Mouse (Mus musculus): Measurements from ENCODE around the gene Brsk2. TPM values are rescaled to one million over a fixed set of nuclear protein-coding genes. Genes with fewer than 3 reads are reported as not detected.
A peak's percentile ranks its signal among the peaks of the same experiment; 100 is the strongest.

Brsk2 gene
- polyA plus RNA-seq, 1 experiment from 2014 or later, result 26.5 TPM

DNA sequence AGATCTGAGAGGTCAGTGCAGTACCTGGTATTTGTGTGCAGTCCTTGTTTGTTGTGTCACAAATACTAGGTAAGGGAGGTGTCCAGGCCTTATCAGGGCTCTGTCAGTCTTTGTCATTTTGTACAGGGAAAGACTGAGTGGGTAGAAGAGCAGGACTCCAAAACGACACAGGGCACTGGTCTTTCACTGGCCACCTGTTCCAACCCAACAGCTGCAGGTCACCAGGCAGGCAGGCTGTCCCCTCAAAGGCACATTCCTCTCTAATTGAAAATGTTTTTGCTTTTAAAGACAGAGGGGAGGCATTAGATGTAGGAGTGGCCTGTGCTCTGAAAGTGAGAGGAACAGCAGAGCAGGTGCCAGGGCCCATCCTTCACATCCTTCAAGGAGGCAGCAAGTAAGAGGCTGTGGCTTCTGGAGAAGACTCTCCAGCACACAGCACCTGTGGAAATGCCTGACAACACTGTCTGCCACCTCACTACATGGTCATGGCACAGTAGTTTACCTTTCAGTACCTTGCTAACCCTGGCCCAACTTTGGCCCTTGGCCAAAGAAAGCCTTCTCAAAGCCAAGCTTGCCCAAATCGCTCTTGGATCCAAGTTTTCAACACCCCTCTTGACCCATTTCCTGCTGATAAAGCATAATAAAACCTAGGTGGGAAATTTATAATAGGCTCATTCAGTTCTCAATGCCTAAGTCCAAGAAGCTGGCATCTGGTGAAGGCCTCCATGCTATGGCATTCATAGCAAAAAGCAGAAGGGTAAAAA is 85.7 kb downstream of the Brsk2 start:
- H3K27ac ChIP-seq (ENCODE audit: low read length), result no peak overlapping the region
- no peaks in the 10 kb centered on the region for H3K27me3 ChIP-seq (replicated peaks; ENCODE audit: control insufficient read depth, insufficient read depth, low read length)
- H3K4me1 ChIP-seq (replicated peaks; ENCODE audit: control insufficient read depth, insufficient read depth, low read length), result 0 out of 2 replicates have a peak, but pooled peaks cover 2% of the 10 kb centered on the region
- WGBS, result 70% methylated on average over 2 of the region's 2 CpGs
- H3K4me3 ChIP-seq (replicated peaks; ENCODE audit: low read length), result no peak overlapping the region
- no peaks in the 10 kb centered on the region for H3K9me3 ChIP-seq (ENCODE audit: control insufficient read depth, low read length)
- H3K9ac ChIP-seq (replicated peaks; ENCODE audit: low read depth, low read length), result no peak overlapping the region
- no peak for ATAC-seq
- H3K4me2 ChIP-seq (ENCODE audit: low read length), result no peak overlapping the region
- no peaks in the 10 kb centered on the region for H3K36me3 ChIP-seq (ENCODE audit: control insufficient read depth, insufficient read depth)

DNA sequence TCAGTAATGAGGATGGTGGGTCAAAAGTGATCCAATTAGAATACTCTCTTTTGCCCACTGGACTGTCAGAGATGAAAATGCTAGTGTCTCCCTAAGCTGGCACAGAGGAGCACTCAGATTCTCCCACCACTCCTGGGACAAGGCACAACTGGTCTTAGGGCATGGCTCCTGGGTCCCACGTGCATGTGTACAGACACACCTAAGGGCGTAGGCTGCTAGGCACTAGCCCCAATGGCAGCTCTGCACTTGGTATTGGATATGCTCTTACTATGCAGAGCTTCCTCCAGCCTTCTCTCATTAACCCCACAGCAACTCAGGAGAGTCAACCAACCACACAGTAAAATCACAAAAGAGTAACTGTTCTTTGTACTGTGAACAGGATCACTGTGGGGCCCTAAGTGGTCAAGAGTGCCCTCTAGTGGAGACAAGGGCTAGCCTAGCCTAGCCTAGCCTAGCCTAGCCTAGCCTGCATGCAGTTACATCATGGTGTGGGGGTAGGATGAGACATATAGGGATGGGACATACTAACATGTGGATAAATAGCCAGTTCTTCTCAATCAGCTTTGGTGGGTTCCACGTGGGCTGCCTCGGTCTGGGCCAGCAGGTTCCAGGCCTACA is 88.1 kb downstream of the Brsk2 start:
- Histone ChIP-seq H3K36me3 (ENCODE audit: control insufficient read depth, insufficient read depth) (no peaks in the 10 kb centered on the region), H3K27ac (ENCODE audit: low read length) (no peak overlapping the region), H3K27me3 (replicated peaks; ENCODE audit: control insufficient read depth, insufficient read depth, low read length) (no peaks in the 10 kb centered on the region), H3K9ac (replicated peaks; ENCODE audit: low read depth, low read length) (no peak overlapping the region), H3K4me1 (replicated peaks; ENCODE audit: control insufficient read depth, insufficient read depth, low read length) (0 out of 2 replicates have a peak, but pooled peaks cover 2% of the 10 kb centered on the region), H3K4me3 (replicated peaks; ENCODE audit: low read length) (no peak overlapping the region), H3K9me3 (ENCODE audit: control insufficient read depth, low read length) (no peaks in the 10 kb centered on the region), H3K4me2 (ENCODE audit: low read length) (no peak overlapping the region)
- 71% methylated on average over 4 of the region's 4 CpGs for WGBS
- ATAC-seq, result peak; percentile 64; the same call in 1 of the 2 replicates

DNA sequence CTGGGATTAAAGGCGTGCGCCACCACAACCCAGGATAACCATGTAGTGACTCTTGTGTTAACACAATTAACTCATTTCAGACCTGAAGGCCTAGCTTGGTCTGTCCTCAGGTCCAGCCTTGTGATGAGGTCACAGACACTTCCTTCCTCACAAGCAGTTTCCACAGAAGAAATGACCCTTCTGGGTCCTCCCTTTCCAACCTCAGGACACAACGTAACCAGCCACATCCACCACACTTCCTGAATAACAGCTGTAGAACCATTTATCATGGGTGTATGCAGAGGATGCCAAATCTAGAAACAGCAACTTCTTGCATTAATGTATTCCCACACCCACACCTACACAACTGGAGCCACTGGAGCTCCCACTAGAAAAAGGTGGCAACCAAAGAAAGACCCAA is 91.2 kb downstream of the Brsk2 start:
- no peak overlapping the region for H3K9ac ChIP-seq (replicated peaks; ENCODE audit: low read depth, low read length)
- no peak for ATAC-seq
- 98% methylated on average over 3 of the region's 3 CpGs for whole genome bisulfite sequencing
- no peak overlapping the region for H3K4me3 ChIP-seq (replicated peaks; ENCODE audit: low read length)
- H3K4me1 ChIP-seq (replicated peaks; ENCODE audit: control insufficient read depth, insufficient read depth, low read length), result no peaks in the 10 kb centered on the region
- no peak overlapping the region for H3K4me2 ChIP-seq (ENCODE audit: low read length)
- no peaks in the 10 kb centered on the region for H3K9me3 ChIP-seq (ENCODE audit: control insufficient read depth, low read length)
- H3K27me3 ChIP-seq (replicated peaks; ENCODE audit: control insufficient read depth, insufficient read depth, low read length), result no peaks in the 10 kb centered on the region
- no peaks in the 10 kb centered on the region for H3K36me3 ChIP-seq (ENCODE audit: control insufficient read depth, insufficient read depth)
- H3K27ac ChIP-seq (ENCODE audit: low read length), result no peak overlapping the region

DNA sequence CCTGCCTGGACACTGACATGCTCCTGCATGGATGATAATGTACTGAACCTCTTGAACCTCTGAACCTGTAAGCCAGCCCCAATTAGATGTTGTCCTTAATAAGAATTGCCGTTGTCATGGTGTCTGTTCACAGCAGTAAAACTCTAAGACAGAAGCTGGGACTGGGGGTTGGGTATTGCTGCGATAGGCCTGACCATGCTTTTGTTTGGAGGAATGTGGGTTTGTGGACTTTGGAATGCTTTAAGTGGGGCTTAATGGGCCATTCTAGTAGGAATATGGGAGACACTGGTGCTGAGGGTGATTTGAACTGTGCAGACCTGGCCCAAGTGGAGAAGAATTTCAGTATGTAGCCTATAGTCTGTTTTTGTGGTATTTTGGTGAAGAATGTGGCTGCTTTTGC is 95.8 kb downstream of the Brsk2 start:
- Histone ChIP-seq H3K4me1 (replicated peaks; ENCODE audit: control insufficient read depth, insufficient read depth, low read length) (no peaks in the 10 kb centered on the region), H3K4me3 (replicated peaks; ENCODE audit: low read length) (no peak overlapping the region), H3K36me3 (ENCODE audit: control insufficient read depth, insufficient read depth) (no peaks in the 10 kb centered on the region), H3K27ac (ENCODE audit: low read length) (no peak overlapping the region), H3K9me3 (ENCODE audit: control insufficient read depth, low read length) (no peaks in the 10 kb centered on the region), H3K27me3 (replicated peaks; ENCODE audit: control insufficient read depth, insufficient read depth, low read length) (no peaks in the 10 kb centered on the region), H3K9ac (replicated peaks; ENCODE audit: low read depth, low read length) (no peak overlapping the region), H3K4me2 (ENCODE audit: low read length) (no peak overlapping the region)
- no peak for ATAC-seq
- WGBS, result 8% methylated on average over 2 of the region's 2 CpGs

DNA sequence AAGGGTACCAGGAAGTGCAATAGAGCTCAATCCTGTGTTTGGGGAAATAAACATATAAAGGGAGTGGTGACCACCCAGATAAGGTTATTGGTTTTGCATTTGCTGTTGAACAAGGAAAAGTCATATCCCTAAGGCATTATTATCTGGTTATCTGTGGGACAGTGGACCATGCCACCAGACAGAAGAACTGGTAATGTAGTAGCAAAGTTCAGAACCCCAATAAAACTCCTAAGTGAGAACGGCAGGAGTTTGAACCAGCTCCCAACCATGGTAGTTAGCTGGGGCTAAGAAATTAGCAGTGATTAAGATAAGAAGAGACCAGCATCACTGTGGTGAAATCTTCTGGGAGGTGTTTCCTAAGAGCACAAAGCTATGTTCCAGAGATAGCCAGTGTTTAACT is 96.4 kb downstream of the Brsk2 start:
- no peaks in the 10 kb centered on the region for H3K4me1 ChIP-seq (replicated peaks; ENCODE audit: control insufficient read depth, insufficient read depth, low read length)
- H3K9ac ChIP-seq (replicated peaks; ENCODE audit: low read depth, low read length), result no peak overlapping the region
- ATAC-seq, result no peak
- H3K4me2 ChIP-seq (ENCODE audit: low read length), result no peak overlapping the region
- WGBS, result 85% methylated on average over 1 of the region's 1 CpGs
- no peak overlapping the region for H3K4me3 ChIP-seq (replicated peaks; ENCODE audit: low read length)
- H3K36me3 ChIP-seq (ENCODE audit: control insufficient read depth, insufficient read depth), result no peaks in the 10 kb centered on the region
- no peaks in the 10 kb centered on the region for H3K9me3 ChIP-seq (ENCODE audit: control insufficient read depth, low read length)
- H3K27me3 ChIP-seq (replicated peaks; ENCODE audit: control insufficient read depth, insufficient read depth, low read length), result no peaks in the 10 kb centered on the region
- no peak overlapping the region for H3K27ac ChIP-seq (ENCODE audit: low read length)

DNA sequence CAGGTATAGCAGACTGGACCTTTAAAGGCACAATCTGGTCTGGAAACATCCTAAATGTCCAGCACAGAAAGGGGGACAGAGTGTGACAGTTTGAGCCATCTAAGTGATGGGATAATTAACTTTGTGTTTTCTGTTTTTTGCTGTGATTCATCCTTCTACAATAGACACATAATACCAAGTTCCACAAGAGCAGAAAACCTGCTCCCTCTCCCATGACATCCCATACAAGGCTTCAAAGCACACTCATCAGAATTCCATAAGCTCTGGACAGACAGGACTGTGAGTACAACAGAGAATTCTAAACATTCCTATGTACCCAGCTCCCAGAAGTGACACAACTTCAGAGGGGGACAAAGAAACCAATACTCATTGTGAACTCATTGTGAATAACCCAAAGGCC is 101.0 kb downstream of the Brsk2 start:
- no peaks in the 10 kb centered on the region for H3K27me3 ChIP-seq (replicated peaks; ENCODE audit: control insufficient read depth, insufficient read depth, low read length)
- no peak overlapping the region for H3K4me2 ChIP-seq (ENCODE audit: low read length)
- no peak overlapping the region for H3K4me3 ChIP-seq (replicated peaks; ENCODE audit: low read length)
- H3K9ac ChIP-seq (replicated peaks; ENCODE audit: low read depth, low read length), result no peak overlapping the region
- ATAC-seq, result no peak
- no peaks in the 10 kb centered on the region for H3K4me1 ChIP-seq (replicated peaks; ENCODE audit: control insufficient read depth, insufficient read depth, low read length)
- no peaks in the 10 kb centered on the region for H3K9me3 ChIP-seq (ENCODE audit: control insufficient read depth, low read length)
- H3K27ac ChIP-seq (ENCODE audit: low read length), result no peak overlapping the region
- no peaks in the 10 kb centered on the region for H3K36me3 ChIP-seq (ENCODE audit: control insufficient read depth, insufficient read depth)

Small RNA genes lying within 50 kb of the gene (microRNA-seq; reads per million reads assigned to microRNA genes)
- gene Mir3104, result 1.0 reads per million

Other genes with a start within 250 kb of the Brsk2 start
- gene Muc5ac, start 160.8 kb upstream of the Brsk2 start, polyA plus RNA-seq (2015; fragmentation: Nextera tagmentation; extraction: Ambion mirVana), result not detected in 2 replicates
- 0.02 and 0.08 TPM in 2 replicates for gene Muc5b, start 110.7 kb upstream of the Brsk2 start, polyA plus RNA-seq (2015; fragmentation: Nextera tagmentation; extraction: Ambion mirVana)
- gene Tollip, start 31.2 kb upstream of the Brsk2 start, polyA plus RNA-seq (2015; fragmentation: Nextera tagmentation; extraction: Ambion mirVana), result 96.0 and 101 TPM in 2 replicates
- gene Mob2, start 111.3 kb downstream of the Brsk2 start, polyA plus RNA-seq (2015; fragmentation: Nextera tagmentation; extraction: Ambion mirVana), result 53.2 and 54.2 TPM in 2 replicates
- gene Dusp8, start 146.1 kb downstream of the Brsk2 start, polyA plus RNA-seq (2015; fragmentation: Nextera tagmentation; extraction: Ambion mirVana), result 84.9 and 98.7 TPM in 2 replicates
- 0.34 TPM in 1 of 2 replicates, not detected in the other for gene Gm45618, start 171.0 kb downstream of the Brsk2 start, polyA plus RNA-seq (2015; fragmentation: Nextera tagmentation; extraction: Ambion mirVana)
- not detected in 2 replicates for gene Gm39115, start 186.3 kb downstream of the Brsk2 start, polyA plus RNA-seq (2015; fragmentation: Nextera tagmentation; extraction: Ambion mirVana)
- not detected in 2 replicates for gene Gm45337, start 194.9 kb downstream of the Brsk2 start, polyA plus RNA-seq (2015; fragmentation: Nextera tagmentation; extraction: Ambion mirVana)
- gene Gm29735, start 207.4 kb downstream of the Brsk2 start, polyA plus RNA-seq (2015; fragmentation: Nextera tagmentation; extraction: Ambion mirVana), result not detected in 2 replicates
- not detected in 2 replicates for gene Gm4553, start 216.0 kb downstream of the Brsk2 start, polyA plus RNA-seq (2015; fragmentation: Nextera tagmentation; extraction: Ambion mirVana)
- gene Krtap5-2, start 226.3 kb downstream of the Brsk2 start, polyA plus RNA-seq (2015; fragmentation: Nextera tagmentation; extraction: Ambion mirVana), result not detected in 2 replicates
- gene Gm10153, start 240.6 kb downstream of the Brsk2 start, polyA plus RNA-seq (2015; fragmentation: Nextera tagmentation; extraction: Ambion mirVana), result not detected in 2 replicates